Mouse (Mus musculus) hindbrain, embryonic 11.5 days (tissue): ENCODE results near the gene Kpna6. TPM values are rescaled to one million over a fixed set of nuclear protein-coding genes. Genes with fewer than 3 reads are reported as not detected.
"Not testable (repeated sequence)": the region's sequence is repeated elsewhere in the genome, so short reads cannot be mapped to it uniquely, and the experiment has no call there.

Source experiments
- ATAC-seq: fragments of 200-750 bp; cut with Nextera tagmentation; 2 replicates; pipeline ENCODE4 v1.8.0; 2017; ENCODE audit warnings: mild to moderate bottlenecking, moderate TSS enrichment, moderate library complexity; ENCODE audit not compliant: low FRiP score
- DNase-seq: peaks from one replicate; pipeline ENCODE4 v3.0.0-alpha.2; 2015; ENCODE audit warnings: low spot score
- H3K27ac ChIP-seq: fragments of 300-500 bp; sonication (generic); 2 replicates; pipeline ENCODE4 v1.5.1; 2014; ENCODE audit warnings: mild to moderate bottlenecking, low read depth, low read length
- H3K27me3 ChIP-seq: fragments of 300-500 bp; sonication (generic); 2 replicates; pipeline ENCODE4 v1.6.1; 2014; ENCODE audit warnings: mild to moderate bottlenecking, low read length, moderate library complexity, mixed read lengths; ENCODE audit not compliant: control insufficient read depth, insufficient read depth
- H3K36me3 ChIP-seq: fragments of 300-500 bp; sonication (generic); 2 replicates; pipeline ENCODE4 v1.6.1; 2014; ENCODE audit warnings: mild to moderate bottlenecking, low read length, moderate library complexity, mixed read lengths; ENCODE audit not compliant: control insufficient read depth, insufficient read depth
- H3K4me1 ChIP-seq: fragments of 300-500 bp; sonication (generic); replicated peaks from 2 replicates; pipeline ENCODE4 v1.6.1; 2014; ENCODE audit warnings: low read length, mixed read lengths; ENCODE audit not compliant: control insufficient read depth, insufficient read depth
- H3K4me2 ChIP-seq: fragments of 300-500 bp; sonication (generic); replicated peaks from 2 replicates; pipeline ENCODE4 v1.6.1; 2014; ENCODE audit warnings: mild to moderate bottlenecking, low read depth, low read length
- H3K4me3 ChIP-seq: fragments of 300-500 bp; sonication (generic); 2 replicates; pipeline ENCODE4 v1.5.1; 2014; ENCODE audit warnings: low read depth, low read length
- H3K9ac ChIP-seq: fragments of 300-500 bp; sonication (generic); 2 replicates; pipeline ENCODE4 v1.6.1; 2014; ENCODE audit warnings: low read depth, low read length
- H3K9me3 ChIP-seq: fragments of 300-500 bp; sonication (generic); 2 replicates; pipeline ENCODE4 v1.6.1; 2016; ENCODE audit warnings: low read length; ENCODE audit not compliant: control insufficient read depth
- WGBS: fragments of 180-500 bp; shearing (Covaris S2); extraction: QIAGEN DNeasy Blood & Tissue Kit; methylation state at CpG from one replicate; pipeline ENCODE4 v1.1.7; 2014; 5-methylcytosine and 5-hydroxymethylcytosine counted together
- polyA plus RNA-seq: library from polyadenylated mRNA; unstranded; fragments of >200 nt; fragmentation: Nextera tagmentation; extraction: Ambion mirVana; gene quantifications from 2 replicates; pipeline ENCODE4 v1.2.1, GENCODE M21; 2014

Kpna6 gene
- polyA plus RNA-seq: 13.9 and 15.2 TPM in 2 replicates

DNA sequence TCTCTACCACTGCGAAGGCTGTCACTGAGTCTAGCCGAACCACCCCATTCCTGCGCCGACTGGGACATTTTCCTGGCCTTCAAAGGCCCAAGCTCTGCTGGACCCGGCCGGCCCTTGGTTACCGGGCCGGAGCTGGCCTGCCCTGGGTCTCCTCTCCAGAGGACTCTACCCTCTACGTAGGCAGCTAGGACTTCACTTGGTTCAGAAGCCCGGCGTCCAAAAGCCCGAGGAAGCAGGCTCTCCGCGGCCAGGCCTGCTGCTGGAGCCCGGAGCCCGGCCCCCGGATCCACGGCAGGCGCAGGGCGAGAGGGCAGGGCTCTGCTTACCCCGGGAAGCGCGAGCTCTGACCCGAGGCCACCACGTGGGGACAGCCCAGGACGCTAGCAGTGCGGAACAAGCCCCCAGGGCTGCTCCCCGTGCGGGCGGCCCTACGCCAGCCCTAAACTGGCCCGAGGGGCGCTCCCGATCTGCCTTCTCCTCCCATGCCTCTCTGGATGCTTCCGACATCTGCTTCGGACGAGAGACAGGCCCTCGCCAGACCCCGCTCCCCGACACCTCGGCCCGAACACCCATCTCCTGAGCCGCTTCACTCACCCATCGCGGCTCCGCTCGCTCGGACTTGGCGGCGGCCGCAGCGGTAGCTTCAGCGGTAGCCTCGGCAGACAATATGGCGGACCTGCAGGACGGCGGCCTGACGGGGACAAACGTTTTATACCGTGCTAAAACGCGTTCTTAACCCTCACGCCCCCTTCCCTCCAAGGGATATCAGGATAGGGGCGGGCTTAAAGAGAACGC, at the start of gene Kpna6:
Gene Kpna6, minus strand, starts transcription at position 685 of the 795 bp plus-strand sequence.
- DNase-seq (peak; percentile 93), ATAC-seq (peak; percentile 93)
- H3K27ac ChIP-seq: peak within 1 kb of the TSS; percentile 89
- H3K9me3 ChIP-seq: no peaks in the 10 kb centered on the region
- peak within 1 kb of the TSS; percentile 98 for H3K4me3 ChIP-seq
- peak within 1 kb of the TSS; percentile 87 for H3K4me2 ChIP-seq
- H3K27me3 ChIP-seq: no peaks in the 10 kb centered on the region
- 0 out of 2 replicates have a peak, but pooled peaks cover 4% of the 10 kb centered on the region for H3K36me3 ChIP-seq
- WGBS: 0% methylated on average over 58 of the region's 65 CpGs
- H3K9ac ChIP-seq: peak within 1 kb of the TSS; percentile 95
- H3K4me1 ChIP-seq: no peaks in the 10 kb centered on the region

DNA sequence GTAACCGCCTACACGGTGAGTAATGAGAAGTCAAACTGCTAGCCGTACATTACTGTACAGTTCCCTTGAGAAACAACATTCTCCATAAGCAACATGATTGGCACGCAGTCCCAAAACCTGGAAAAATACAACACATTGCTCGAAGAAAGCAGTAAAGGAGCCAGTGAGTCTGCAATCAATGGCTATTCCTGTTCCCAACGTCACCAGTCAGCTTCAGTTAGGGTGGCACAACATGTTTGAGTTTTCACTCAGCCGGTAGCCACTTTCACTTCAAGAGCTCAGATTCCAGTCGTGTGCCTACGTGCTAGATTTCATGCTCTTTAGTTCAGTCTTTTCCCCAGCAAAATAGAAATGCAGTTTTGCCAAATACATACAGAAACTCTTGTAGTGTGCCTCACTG, 43.7 kb upstream of the Kpna6 start:
- H3K4me2 ChIP-seq: no peak overlapping the region
- no peak for ATAC-seq
- H3K9me3 ChIP-seq: no peaks in the 10 kb centered on the region
- WGBS: 92% methylated on average over 9 of the region's 9 CpGs
- H3K27ac ChIP-seq: no peak overlapping the region
- H3K36me3 ChIP-seq: peaks cover 19% of the 10 kb centered on the region
- no peaks in the 10 kb centered on the region for H3K27me3 ChIP-seq
- no peak overlapping the region for H3K4me3 ChIP-seq
- no peaks in the 10 kb centered on the region for H3K4me1 ChIP-seq
- no peak overlapping the region for H3K9ac ChIP-seq
- no peak for DNase-seq

DNA sequence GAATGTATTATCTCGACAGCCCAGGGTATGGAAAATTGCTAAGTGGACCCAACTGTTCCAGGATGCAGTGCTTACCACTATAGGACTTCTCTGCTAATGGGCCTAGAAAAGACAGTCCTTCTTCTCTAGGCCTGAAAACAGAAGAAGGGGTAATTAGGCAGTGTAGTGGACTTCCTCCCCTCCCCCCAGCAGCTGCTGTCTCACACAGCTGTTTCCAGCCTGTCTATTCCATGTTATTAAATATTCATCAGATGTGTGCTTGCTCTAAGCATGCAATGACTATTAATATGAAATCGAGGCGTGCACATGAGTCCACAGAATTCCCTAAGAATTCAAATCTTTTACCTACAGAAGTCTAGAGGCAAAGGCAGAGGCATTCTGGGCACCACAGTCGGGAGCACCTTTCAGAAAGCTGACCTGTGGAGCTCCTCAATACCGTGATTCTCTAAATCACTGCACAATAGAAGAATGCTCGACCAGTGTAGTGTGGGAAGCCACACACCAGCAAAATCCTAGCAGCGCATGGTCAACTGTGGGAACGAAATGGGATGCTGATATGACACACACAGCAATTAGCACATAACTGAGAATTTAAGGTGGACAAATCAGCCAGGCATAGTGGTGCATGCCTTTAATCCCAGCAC, 37.0 kb upstream of the Kpna6 start:
- WGBS: 83% methylated on average over 8 of the region's 8 CpGs
- no peaks in the 10 kb centered on the region for H3K9me3 ChIP-seq
- H3K4me3 ChIP-seq: no peak overlapping the region
- H3K36me3 ChIP-seq: peaks cover 18% of the 10 kb centered on the region
- peak overlapping the region; percentile 65 for H3K27ac ChIP-seq
- H3K9ac ChIP-seq: no peak overlapping the region
- peak; percentile 61 for DNase-seq
- H3K4me1 ChIP-seq: no peaks in the 10 kb centered on the region; the same call in 1 of the 2 replicates
- no peak overlapping the region for H3K4me2 ChIP-seq
- H3K27me3 ChIP-seq: no peaks in the 10 kb centered on the region
- ATAC-seq: peak; percentile 67

DNA sequence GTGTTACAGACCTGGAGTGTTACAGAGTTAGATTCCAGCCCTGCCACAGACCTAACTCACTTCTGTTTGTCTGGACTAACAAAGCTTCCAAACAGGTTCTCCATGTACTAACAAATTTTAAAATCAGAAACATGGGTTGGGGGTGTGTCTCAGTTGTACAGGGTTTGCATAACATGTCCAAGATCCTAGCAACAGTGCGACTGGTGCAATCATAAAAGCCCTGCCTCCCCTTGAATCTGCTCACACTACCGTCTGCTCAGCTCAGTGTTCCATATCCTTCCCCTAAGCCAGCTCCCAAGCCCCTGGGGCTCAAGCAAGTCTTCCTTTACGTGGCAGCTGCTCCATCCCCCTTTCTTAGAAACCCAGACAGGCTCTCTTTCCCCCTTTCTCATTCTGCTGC, 34.2 kb upstream of the Kpna6 start:
- DNase-seq: no peak
- Histone ChIP-seq H3K27ac (no peak overlapping the region), H3K4me1 (peaks cover 7% of the 10 kb centered on the region; the same call in 1 of the 2 replicates), H3K4me2 (no peak overlapping the region), H3K9ac (no peak overlapping the region), H3K9me3 (no peaks in the 10 kb centered on the region), H3K36me3 (peaks cover 15% of the 10 kb centered on the region), H3K27me3 (no peaks in the 10 kb centered on the region), H3K4me3 (no peak overlapping the region)
- ATAC-seq: no peak
- WGBS: 68% methylated on average over 3 of the region's 3 CpGs

DNA sequence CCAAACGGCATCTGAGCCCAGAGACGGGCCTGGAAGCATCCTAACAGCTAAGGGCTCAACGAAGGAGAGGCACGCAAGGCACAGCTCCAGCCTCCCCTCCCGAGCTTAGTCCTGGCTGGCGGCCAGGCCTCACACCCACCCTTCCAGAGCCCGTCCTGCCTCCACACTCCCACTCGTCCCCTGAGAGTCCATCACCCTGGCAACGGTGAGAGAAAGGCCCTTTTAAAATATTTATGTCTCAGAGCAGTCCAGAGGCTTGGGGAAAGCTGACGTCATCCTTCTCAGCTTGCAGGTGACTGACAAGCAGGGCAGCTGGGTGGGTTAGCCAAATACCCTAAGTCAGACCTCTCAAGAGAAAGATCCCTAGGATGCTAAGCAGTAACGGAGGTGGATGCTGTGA, 29.9 kb upstream of the Kpna6 start:
- no peak overlapping the region for H3K4me2 ChIP-seq
- H3K27ac ChIP-seq: peak overlapping the region; percentile 83
- H3K9ac ChIP-seq: peak overlapping the region; percentile 31
- H3K4me1 ChIP-seq: 0 out of 2 replicates have a peak, but pooled peaks cover 9% of the 10 kb centered on the region
- H3K9me3 ChIP-seq: no peaks in the 10 kb centered on the region
- peak overlapping the region; percentile 12; the same call in 1 of the 2 replicates for H3K4me3 ChIP-seq
- ATAC-seq (peak; percentile 90), DNase-seq (peak; percentile 82)
- 35% methylated on average over 11 of the region's 11 CpGs for WGBS
- 0 out of 2 replicates have a peak, but pooled peaks cover 7% of the 10 kb centered on the region for H3K36me3 ChIP-seq
- no peaks in the 10 kb centered on the region for H3K27me3 ChIP-seq

DNA sequence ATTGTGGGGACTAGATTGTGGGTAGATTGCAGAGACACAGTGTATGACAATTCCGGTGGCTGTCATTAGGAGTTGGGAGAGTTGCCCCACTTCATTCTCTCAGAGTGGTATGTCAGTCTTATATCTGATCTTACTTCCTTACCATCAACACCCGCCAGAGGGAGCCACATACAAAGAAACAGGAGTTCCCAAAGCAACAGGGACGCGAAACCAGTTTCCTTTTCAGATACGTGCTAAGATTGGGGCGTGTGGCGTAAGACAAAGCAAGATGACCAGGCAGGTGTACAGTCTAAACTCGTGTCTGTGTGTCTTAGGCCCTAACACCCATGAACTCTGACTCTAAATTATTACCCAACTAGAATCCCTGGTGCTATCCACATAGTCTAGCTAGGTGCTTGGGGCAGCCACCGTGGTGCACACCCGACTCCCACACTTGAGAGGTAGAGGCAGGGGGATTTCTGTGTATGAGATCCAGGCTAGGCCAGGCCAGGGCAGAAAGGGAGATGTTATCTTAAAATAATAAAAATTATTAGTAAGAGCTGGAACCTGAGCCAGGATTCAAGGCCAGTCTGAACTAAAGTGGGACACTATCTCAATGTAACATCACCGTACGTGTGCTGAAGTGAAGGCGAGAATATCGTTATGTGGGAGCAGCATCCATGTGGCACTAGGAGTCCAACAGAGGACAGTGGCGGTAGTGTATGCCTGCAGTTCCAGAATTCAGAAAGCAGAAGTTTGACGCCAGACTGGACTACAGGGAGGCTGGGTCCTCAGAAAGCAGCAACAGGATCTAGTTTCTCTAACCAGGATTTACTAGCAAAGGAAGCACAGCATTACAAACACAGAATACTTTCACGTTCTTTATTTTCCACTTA, 29.2 kb upstream of the Kpna6 start:
- H3K27ac ChIP-seq: peak overlapping the region; percentile 83
- H3K27me3 ChIP-seq: no peaks in the 10 kb centered on the region
- peak overlapping the region; percentile 12; the same call in 1 of the 2 replicates for H3K4me3 ChIP-seq
- DNase-seq: peak; percentile 91
- peak overlapping the region; percentile 33 for H3K9ac ChIP-seq
- H3K36me3 ChIP-seq: 0 out of 2 replicates have a peak, but pooled peaks cover 7% of the 10 kb centered on the region
- 59% methylated on average over 17 of the region's 17 CpGs for WGBS
- H3K9me3 ChIP-seq: no peaks in the 10 kb centered on the region
- H3K4me1 ChIP-seq: 0 out of 2 replicates have a peak, but pooled peaks cover 9% of the 10 kb centered on the region
- peak; percentile 27; the same call in 1 of the 2 replicates for ATAC-seq
- H3K4me2 ChIP-seq: no peak overlapping the region

DNA sequence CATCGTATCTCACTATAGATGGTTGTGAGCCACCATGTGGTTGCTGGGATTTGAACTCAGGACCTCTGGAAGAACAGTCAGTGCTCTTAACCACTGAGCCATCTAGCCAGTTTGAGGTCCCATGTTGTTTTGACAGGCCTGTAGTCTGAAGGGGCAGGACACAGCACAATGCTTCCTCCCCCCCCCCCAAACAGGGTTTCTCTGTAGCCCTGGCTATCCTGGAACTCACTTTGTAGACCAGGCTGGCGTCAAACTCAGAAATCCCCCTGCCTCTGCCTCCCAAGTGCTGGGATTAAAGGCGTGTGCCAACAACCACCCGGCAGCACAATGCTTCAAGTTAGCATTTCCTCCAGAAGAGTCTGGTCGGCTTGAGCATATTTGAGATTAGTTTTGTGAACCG, 28.1 kb upstream of the Kpna6 start:
- DNase-seq, H3K27ac ChIP-seq, H3K27me3 ChIP-seq, H3K4me1 ChIP-seq, H3K36me3 ChIP-seq, H3K9ac ChIP-seq, H3K4me3 ChIP-seq, H3K9me3 ChIP-seq, ATAC-seq, H3K4me2 ChIP-seq: not testable (repeated sequence)
- WGBS: 96% methylated on average over 6 of the region's 6 CpGs

DNA sequence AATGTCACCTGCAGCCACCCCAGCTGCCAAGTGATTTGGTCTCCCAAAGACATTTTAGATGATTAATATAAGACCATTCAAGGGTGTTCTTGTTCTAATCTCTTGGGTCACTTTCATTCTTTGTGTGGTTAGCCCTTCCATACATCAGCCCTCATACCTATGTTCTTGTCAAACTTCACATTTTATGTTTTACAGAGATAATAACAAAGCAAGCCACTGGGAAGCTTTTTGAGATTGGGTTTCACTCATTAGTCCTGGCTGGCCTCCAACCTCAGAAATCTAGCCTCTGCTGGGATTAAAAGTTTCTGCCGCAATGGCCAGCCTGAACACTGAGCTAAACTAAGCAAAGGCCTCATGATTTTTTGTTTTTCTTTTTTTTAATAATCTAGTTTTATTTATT, 27.6 kb upstream of the Kpna6 start:
- Histone ChIP-seq H3K27ac (no peak overlapping the region), H3K9ac (no peak overlapping the region), H3K36me3 (0 out of 2 replicates have a peak, but pooled peaks cover 7% of the 10 kb centered on the region), H3K27me3 (no peaks in the 10 kb centered on the region), H3K4me3 (no peak overlapping the region), H3K4me1 (peaks cover 9% of the 10 kb centered on the region; the same call in 1 of the 2 replicates), H3K4me2 (no peak overlapping the region), H3K9me3 (no peaks in the 10 kb centered on the region)
- DNase-seq (no peak), ATAC-seq (no peak)
- 83% methylated on average over 1 of the region's 1 CpGs for WGBS
